Mouse (Mus musculus) ES-Bruce4 (cell line): ENCODE measurements around the gene Nudt15. TPM values are rescaled to one million over a fixed set of nuclear protein-coding genes. Genes with fewer than 3 reads are reported as not detected.
A peak's percentile ranks its signal among the peaks of the same experiment; 100 is the strongest.

Experiments
- H3K27ac ChIP-seq: 2 replicates; pipeline ENCODE4 v1.5.1; 2012; ENCODE audit warnings: low read length, inconsistent platforms; ENCODE audit not compliant: insufficient read depth
- H3K27me3 ChIP-seq: 2 replicates; pipeline ENCODE4 v1.6.1; 2012; ENCODE audit warnings: mild to moderate bottlenecking, low read length, inconsistent platforms; ENCODE audit not compliant: control insufficient read depth, poor library complexity, insufficient read depth, severe bottlenecking
- H3K36me3 ChIP-seq: 2 replicates; pipeline ENCODE4 v1.6.1; 2012; ENCODE audit warnings: inconsistent platforms, mild to moderate bottlenecking, low read length, moderate library complexity; ENCODE audit not compliant: control insufficient read depth, poor library complexity, insufficient read depth, severe bottlenecking
- H3K4me1 ChIP-seq: one replicate; pipeline ENCODE4 v1.8.1; 2011; ENCODE audit warnings: low read length; ENCODE audit not compliant: control insufficient read depth, insufficient read depth
- H3K4me3 ChIP-seq: 2 replicates; pipeline ENCODE4 v1.5.1; 2011; ENCODE audit warnings: low read depth, mild to moderate bottlenecking, low read length
- H3K9ac ChIP-seq: 2 replicates; pipeline ENCODE4 v1.6.1; 2012; ENCODE audit warnings: low read depth, mild to moderate bottlenecking, inconsistent platforms; ENCODE audit not compliant: poor library complexity, severe bottlenecking
- H3K9me3 ChIP-seq: replicated peaks from 2 replicates; pipeline ENCODE4 v1.6.1; 2012; ENCODE audit warnings: mild to moderate bottlenecking, low read length, inconsistent platforms; ENCODE audit not compliant: control insufficient read depth, poor library complexity, insufficient read depth, severe bottlenecking
- CTCF ChIP-seq: IDR thresholded peaks from one replicate; pipeline ENCODE4 v1.8.1; 2011; ENCODE audit warnings: low read depth, low read length
- EP300 ChIP-seq: IDR thresholded peaks from 2 replicates; pipeline ENCODE4 v1.6.1; 2011; ENCODE audit warnings: low read depth, low read length; ENCODE audit not compliant: insufficient read depth
- POLR2A ChIP-seq: IDR thresholded peaks from one replicate; pipeline ENCODE4 v1.8.1; 2011; ENCODE audit warnings: low read length; ENCODE audit not compliant: insufficient read depth
- polyA plus RNA-seq: library from polyadenylated mRNA; stranded (reverse); fragments of >200 nt; gene quantifications from 2 replicates; pipeline ENCODE4 v1.2.4, GENCODE M21; 2011; ENCODE audit warnings: low read depth; ENCODE audit not compliant: missing spikeins, insufficient read depth, insufficient read length

The Nudt15 gene
- polyA plus RNA-seq, 1 experiment, result 3.9 TPM

DNA sequence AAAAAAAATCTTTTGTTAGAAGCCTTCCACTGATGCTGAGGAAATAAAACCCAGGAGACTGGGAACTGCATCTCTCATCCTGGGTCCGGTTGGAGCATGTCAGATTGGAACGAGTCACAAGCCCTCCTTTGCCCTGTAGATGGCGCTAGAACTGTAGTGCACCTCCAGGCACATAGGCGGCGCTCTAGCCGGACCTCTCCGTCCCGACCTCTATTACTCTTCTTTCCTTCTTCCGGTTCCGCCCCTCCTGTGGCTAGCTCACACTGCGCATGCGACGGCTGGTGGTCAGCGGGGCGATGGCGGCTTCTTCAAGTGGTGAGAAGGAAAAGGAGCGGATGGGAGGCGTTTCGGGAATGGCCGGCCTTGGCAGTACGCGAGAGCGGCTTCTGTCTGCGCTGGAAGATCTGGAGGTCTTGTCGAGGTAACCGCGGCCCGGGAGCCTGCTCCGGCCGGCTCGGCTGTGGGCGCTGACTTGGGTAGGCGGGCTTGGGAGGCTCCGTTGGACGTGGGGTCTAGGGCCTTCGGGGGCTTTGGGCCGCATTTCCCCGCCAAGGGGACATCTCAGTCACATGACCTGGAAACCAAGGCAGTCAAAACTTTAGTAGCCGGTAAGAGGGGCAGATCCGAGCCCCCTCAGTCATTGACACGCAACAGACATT lies 38.1 kb downstream of the Nudt15 start, which contains the start of gene Med4:
Gene Med4, plus strand, starts transcription at position 261 of the 659 bp plus-strand sequence.
- H3K4me3 ChIP-seq, result peak within 1 kb of the TSS; percentile 93
- H3K9ac ChIP-seq, result peak within 1 kb of the TSS; percentile 92
- TF ChIP-seq EP300 (peak; percentile 83), CTCF (peak; percentile 100), POLR2A (peak; percentile 71)
- H3K27me3 ChIP-seq, result no peaks in the 10 kb centered on the region
- H3K9me3 ChIP-seq, result no peaks in the 10 kb centered on the region
- H3K4me1 ChIP-seq, result no peaks in the 10 kb centered on the region
- H3K27ac ChIP-seq, result no peak within 1 kb of the TSS
- peaks cover 8% of the 10 kb centered on the region; the same call in 1 of the 2 replicates for H3K36me3 ChIP-seq

- H3K27me3 ChIP-seq, result no peaks in the 10 kb centered on the region
- H3K9me3 ChIP-seq, result no peaks in the 10 kb centered on the region
- H3K4me1 ChIP-seq, result no peaks in the 10 kb centered on the region
- no peak overlapping the region for H3K27ac ChIP-seq
- H3K4me3 ChIP-seq, result no peak overlapping the region
- H3K36me3 ChIP-seq, result peaks cover 5% of the 10 kb centered on the region; the same call in 1 of the 2 replicates
- TF ChIP-seq EP300, result no peak
- TF ChIP-seq CTCF, result no peak
- no peak for TF ChIP-seq POLR2A
- no peak overlapping the region for H3K9ac ChIP-seq
Measured at GRCm38 (mm10) chr14:73508630-73509395, 39.2 kb downstream of the Nudt15 start.

DNA sequence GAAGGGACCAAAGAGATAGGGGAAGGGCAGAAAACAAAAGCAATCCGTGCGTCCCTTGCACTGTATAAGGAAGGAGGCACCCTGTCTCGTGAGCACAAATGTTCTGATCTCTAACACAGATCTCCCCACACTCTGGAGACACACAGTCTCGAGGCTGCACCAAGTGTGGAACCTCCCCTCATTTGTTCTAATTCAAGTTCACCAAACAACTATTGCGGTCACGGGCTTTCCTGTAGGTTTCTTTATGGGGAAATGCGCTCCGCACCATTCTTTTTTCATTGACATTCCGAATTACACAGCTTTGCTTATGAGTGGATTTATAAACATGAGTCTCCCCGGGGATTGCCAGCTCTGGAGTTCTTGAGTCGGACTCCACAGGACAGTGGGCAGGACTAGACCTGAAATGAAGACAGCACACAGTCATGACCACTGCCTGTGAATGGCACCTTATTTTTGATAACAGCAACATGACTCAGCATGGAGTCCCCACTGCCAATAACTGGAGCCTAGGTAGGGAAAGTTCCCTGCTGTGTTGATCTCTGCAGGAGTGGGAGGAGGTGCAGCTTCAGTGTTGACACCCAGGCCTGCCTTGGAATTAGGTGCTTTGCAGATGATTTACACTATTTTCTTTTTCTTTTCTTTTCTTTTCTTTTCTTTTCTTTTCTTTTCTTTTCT lies 40.2 kb downstream of the Nudt15 start:
- Histone ChIP-seq H3K27me3 (no peaks in the 10 kb centered on the region), H3K4me1 (no peaks in the 10 kb centered on the region), H3K9me3 (no peaks in the 10 kb centered on the region), H3K36me3 (peaks cover 5% of the 10 kb centered on the region; the same call in 1 of the 2 replicates), H3K4me3 (no peak overlapping the region), H3K9ac (no peak overlapping the region), H3K27ac (no peak overlapping the region)
- no peak for TF ChIP-seq POLR2A
- TF ChIP-seq CTCF, result no peak
- TF ChIP-seq EP300, result no peak

DNA sequence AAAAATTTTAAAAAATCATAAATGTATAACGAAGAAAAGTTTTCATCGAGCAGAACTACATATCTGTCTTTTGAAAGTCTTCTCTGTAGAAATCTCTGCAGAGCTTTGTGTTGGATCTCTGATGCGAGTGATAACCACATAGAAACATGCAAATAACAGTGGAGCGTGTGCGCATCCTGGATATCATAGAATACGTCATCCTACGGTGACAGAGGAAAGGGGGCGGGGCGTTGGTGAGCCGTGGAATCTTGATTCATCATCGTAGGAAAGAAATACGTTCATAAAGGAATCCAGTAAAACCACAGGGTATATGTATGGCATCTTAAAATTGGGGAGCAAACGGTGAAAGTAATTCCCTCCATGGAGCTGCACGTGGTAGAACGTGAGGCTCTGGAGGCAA lies 40.8 kb downstream of the Nudt15 start:
- Histone ChIP-seq H3K9me3 (no peaks in the 10 kb centered on the region), H3K4me3 (no peak overlapping the region), H3K27me3 (no peaks in the 10 kb centered on the region)

GRCm38 (mm10) chr14:73506283-73506682 lies 41.8 kb downstream of the Nudt15 start:
- Histone ChIP-seq H3K36me3 (no peaks in the 10 kb centered on the region), H3K9ac (no peak overlapping the region), H3K27ac (no peak overlapping the region), H3K9me3 (no peaks in the 10 kb centered on the region), H3K4me3 (no peak overlapping the region), H3K4me1 (no peaks in the 10 kb centered on the region), H3K27me3 (no peaks in the 10 kb centered on the region)
- no peak for TF ChIP-seq CTCF
- no peak for TF ChIP-seq POLR2A
- no peak for TF ChIP-seq EP300

More for the DNA sequence above, 40.8 kb downstream of the Nudt15 start:
- no peak overlapping the region for H3K27ac ChIP-seq
- no peaks in the 10 kb centered on the region for H3K4me1 ChIP-seq
- TF ChIP-seq CTCF (no peak), POLR2A (no peak), EP300 (no peak)
- no peak overlapping the region for H3K9ac ChIP-seq
- H3K36me3 ChIP-seq, result peaks cover 5% of the 10 kb centered on the region; the same call in 1 of the 2 replicates
